Mouse (Mus musculus) heart, postnatal 0 days (tissue): ENCODE results near the gene Pou2f2. TPM values are rescaled to one million over a fixed set of nuclear protein-coding genes. Genes with fewer than 3 reads are reported as not detected.
"Not testable (repeated sequence)": the region's sequence is repeated elsewhere in the genome, so short reads cannot be mapped to it uniquely, and the experiment has no call there.

Experiments
- ATAC-seq: fragments of 200-750 bp; cut with Nextera tagmentation; 2 replicates; pipeline ENCODE4 v1.8.0; 2017; ENCODE audit warnings: low read depth, moderate number of reproducible peaks, moderate library complexity; ENCODE audit not compliant: insufficient read depth
- DNase-seq: peaks from one replicate; pipeline ENCODE4 v3.0.0-alpha.2; 2016; ENCODE audit warnings: low spot score
- H3K27ac ChIP-seq: fragments of 300-500 bp; sonication (generic); 2 replicates; pipeline ENCODE4 v1.5.1; 2014; ENCODE audit warnings: low read depth, mild to moderate bottlenecking
- H3K27me3 ChIP-seq: fragments of 300-500 bp; sonication (generic); 2 replicates; pipeline ENCODE4 v1.6.1; 2014; ENCODE audit warnings: low read length, mixed read lengths; ENCODE audit not compliant: control insufficient read depth, insufficient read depth
- H3K36me3 ChIP-seq: fragments of 300-500 bp; sonication (generic); replicated peaks from 2 replicates; pipeline ENCODE4 v1.6.1; 2014; ENCODE audit warnings: low read length, mixed read lengths; ENCODE audit not compliant: control insufficient read depth, insufficient read depth
- H3K4me1 ChIP-seq: fragments of 300-500 bp; sonication (generic); 2 replicates; pipeline ENCODE4 v1.6.1; 2014; ENCODE audit warnings: antibody characterized with exemption; ENCODE audit not compliant: control insufficient read depth, insufficient read depth
- H3K4me2 ChIP-seq: fragments of 300-500 bp; sonication (generic); 2 replicates; pipeline ENCODE4 v1.6.1; 2014; ENCODE audit warnings: low read depth, mild to moderate bottlenecking, low read length, moderate library complexity
- H3K4me3 ChIP-seq: fragments of 300-500 bp; sonication (generic); 2 replicates; pipeline ENCODE4 v1.5.1; 2014; ENCODE audit warnings: low read depth, low read length
- H3K9ac ChIP-seq: fragments of 300-500 bp; sonication (generic); replicated peaks from 2 replicates; pipeline ENCODE4 v1.6.1; 2014; ENCODE audit warnings: low read depth, low read length, mixed read lengths
- H3K9me3 ChIP-seq: fragments of 300-500 bp; sonication (generic); replicated peaks from 2 replicates; pipeline ENCODE4 v1.6.1; 2016; ENCODE audit warnings: low read length; ENCODE audit not compliant: control insufficient read depth
- CTCF ChIP-seq: IDR thresholded peaks from 2 replicates; pipeline ENCODE4 v1.5.1; 2016; ENCODE audit warnings: antibody characterized with exemption, control low read depth, low read depth
- EP300 ChIP-seq: IDR thresholded peaks from 2 replicates; pipeline ENCODE4 v1.6.1; 2016; ENCODE audit warnings: antibody characterized with exemption, low read depth
- WGBS: fragments of 180-500 bp; shearing (Covaris S2); extraction: QIAGEN DNeasy Blood & Tissue Kit; methylation state at CpG from one replicate; pipeline ENCODE4 v1.1.7; 2014; 5-methylcytosine and 5-hydroxymethylcytosine counted together
- microRNA-seq: library from miRNA; unstranded; fragments of <30 nt; microRNA quantifications from one replicate; pipeline ENCODE4, GENCODE M21; 2016
- polyA plus RNA-seq: library from polyadenylated mRNA; unstranded; fragments of >200 nt; fragmentation: Nextera tagmentation; extraction: Ambion mirVana; gene quantifications from 2 replicates; pipeline ENCODE4 v1.2.1, GENCODE M21; 2015
- total RNA-seq: library from RNA; depleted of rRNA; stranded (reverse); fragments of >200 nt; gene quantifications from 2 replicates; pipeline ENCODE4 v1.2.3, GENCODE M21; 2014; ENCODE audit warnings: low replicate concordance; rRNA removed

The Pou2f2 gene
- total and polyA plus RNA-seq, 2 experiments from 2014 or later = under 0.01 to 0.25 TPM

- no peak overlapping the region for H3K27ac ChIP-seq
- no peaks in the 10 kb centered on the region for H3K9me3 ChIP-seq
- ATAC-seq (no peak), DNase-seq (no peak)
- no peak overlapping the region for H3K4me3 ChIP-seq
- no peaks in the 10 kb centered on the region for H3K27me3 ChIP-seq
- 44% methylated on average over 16 of the region's 16 CpGs for WGBS
- peaks cover 5% of the 10 kb centered on the region for H3K4me1 ChIP-seq
- no peak overlapping the region for H3K9ac ChIP-seq
- H3K36me3 ChIP-seq = peaks cover 13% of the 10 kb centered on the region
- TF ChIP-seq EP300 = no peak
- H3K4me2 ChIP-seq = no peak overlapping the region
These were observed 130.1 kb downstream of the Pou2f2 start for GRCm38 (mm10) chr7:25049295-25049930.

DNA sequence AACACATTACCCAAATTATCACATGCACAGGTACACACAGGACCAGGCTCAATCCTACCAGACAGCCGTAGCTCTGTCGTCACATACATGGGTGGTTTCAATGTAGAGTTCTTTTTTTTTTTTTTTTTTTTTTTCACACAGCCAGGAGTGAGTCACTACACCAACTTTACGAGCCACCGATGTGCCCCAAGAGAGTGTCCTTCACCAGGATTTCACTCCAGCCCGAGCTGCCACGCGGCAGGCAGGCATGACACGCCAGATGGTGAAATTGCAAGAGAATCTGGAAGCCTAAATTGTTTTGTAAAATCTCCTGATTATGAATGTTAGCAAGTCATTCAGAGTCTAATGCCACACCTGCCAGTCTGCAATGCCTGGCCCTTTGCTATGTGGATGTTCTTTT is 132.2 kb downstream of the Pou2f2 start:
- H3K36me3 ChIP-seq = peaks cover 28% of the 10 kb centered on the region; the same call in 1 of the 2 replicates
- ATAC-seq (no peak), DNase-seq (no peak)
- 74% methylated on average over 8 of the region's 8 CpGs for WGBS
- H3K27me3 ChIP-seq = no peaks in the 10 kb centered on the region
- peaks cover 5% of the 10 kb centered on the region for H3K4me1 ChIP-seq
- H3K9me3 ChIP-seq = no peaks in the 10 kb centered on the region
- no peak overlapping the region for H3K4me2 ChIP-seq
- H3K27ac ChIP-seq = no peak overlapping the region
- H3K9ac ChIP-seq = no peak overlapping the region
- TF ChIP-seq EP300 (no peak), CTCF (no peak)
- H3K4me3 ChIP-seq = no peak overlapping the region

GRCm38 (mm10) chr7:25044599-25044998 is 134.9 kb downstream of the Pou2f2 start:
- H3K9ac ChIP-seq, H3K4me3 ChIP-seq, H3K9me3 ChIP-seq, H3K27me3 ChIP-seq, H3K4me2 ChIP-seq, H3K27ac ChIP-seq, ATAC-seq, H3K4me1 ChIP-seq, DNase-seq: not testable (repeated sequence)
- H3K36me3 ChIP-seq = peaks cover 24% of the 10 kb centered on the region; the same call in 1 of the 2 replicates
- 95% methylated on average over 7 of the region's 7 CpGs for WGBS

GRCm38 (mm10) chr7:25041921-25042320 is 137.6 kb downstream of the Pou2f2 start:
- H3K27me3 ChIP-seq = no peaks in the 10 kb centered on the region
- ATAC-seq (no peak), DNase-seq (no peak)
- WGBS = 80% methylated on average over 12 of the region's 12 CpGs
- H3K27ac ChIP-seq = no peak overlapping the region
- H3K4me3 ChIP-seq = no peak overlapping the region
- TF ChIP-seq EP300 (no peak), CTCF (no peak)
- H3K9me3 ChIP-seq = no peaks in the 10 kb centered on the region
- H3K4me1 ChIP-seq = no peaks in the 10 kb centered on the region
- peaks cover 24% of the 10 kb centered on the region; the same call in 1 of the 2 replicates for H3K36me3 ChIP-seq
- no peak overlapping the region for H3K4me2 ChIP-seq
- H3K9ac ChIP-seq = no peak overlapping the region

Small RNA genes within 50 kb of the gene (microRNA-seq; reads per million reads assigned to microRNA genes)
- gene Mir6537 (not detected), gene Mir7048 (not detected)

Other genes starting within 250 kb of the Pou2f2 start
- not detected in 2 replicates for gene Gm4881, start 235.2 kb downstream of the Pou2f2 start, total RNA-seq
- gene Gm4881, start 235.2 kb downstream of the Pou2f2 start, polyA plus RNA-seq = not detected in 2 replicates
- 609 and 633 TPM in 2 replicates for gene Rabac1, start 207.0 kb downstream of the Pou2f2 start, total RNA-seq
- gene Rabac1, start 207.0 kb downstream of the Pou2f2 start, polyA plus RNA-seq = 357 and 362 TPM in 2 replicates
- 0.04 TPM in 1 of 2 replicates, not detected in the other for gene Atp1a3, start 173.8 kb downstream of the Pou2f2 start, total RNA-seq
- 0.12 and 0.30 TPM in 2 replicates for gene Atp1a3, start 173.8 kb downstream of the Pou2f2 start, polyA plus RNA-seq
- 16.2 and 21.5 TPM in 2 replicates for gene Grik5, start 107.4 kb downstream of the Pou2f2 start, total RNA-seq
- gene Grik5, start 107.4 kb downstream of the Pou2f2 start, polyA plus RNA-seq = 1.5 and 1.6 TPM in 2 replicates
- gene Zfp574, start 107.2 kb downstream of the Pou2f2 start, total RNA-seq = 9.8 and 12.0 TPM in 2 replicates
- 11.2 and 11.6 TPM in 2 replicates for gene Zfp574, start 107.2 kb downstream of the Pou2f2 start, polyA plus RNA-seq
- 20.5 and 33.8 TPM in 2 replicates for gene Dedd2, start 40.9 kb upstream of the Pou2f2 start, total RNA-seq
- 9.5 and 11.0 TPM in 2 replicates for gene Dedd2, start 40.9 kb upstream of the Pou2f2 start, polyA plus RNA-seq
- 6.6 and 6.8 TPM in 2 replicates for gene Zfp526, start 41.7 kb upstream of the Pou2f2 start, total RNA-seq
- gene Zfp526, start 41.7 kb upstream of the Pou2f2 start, polyA plus RNA-seq = 1.2 and 1.4 TPM in 2 replicates
- 62.1 and 64.7 TPM in 2 replicates for gene Gsk3a, start 58.1 kb upstream of the Pou2f2 start, total RNA-seq
- 5.3 and 5.9 TPM in 2 replicates for gene Gsk3a, start 58.1 kb upstream of the Pou2f2 start, polyA plus RNA-seq
- 41.4 and 66.8 TPM in 2 replicates for gene Erf, start 71.0 kb upstream of the Pou2f2 start, total RNA-seq
- 6.5 and 7.0 TPM in 2 replicates for gene Erf, start 71.0 kb upstream of the Pou2f2 start, polyA plus RNA-seq
- gene Cic, start 88.0 kb upstream of the Pou2f2 start, total RNA-seq = 57.2 and 63.0 TPM in 2 replicates
- 15.7 and 16.9 TPM in 2 replicates for gene Cic, start 88.0 kb upstream of the Pou2f2 start, polyA plus RNA-seq
- gene Pafah1b3, start 118.3 kb upstream of the Pou2f2 start, total RNA-seq = 83.9 and 161 TPM in 2 replicates
- gene Pafah1b3, start 118.3 kb upstream of the Pou2f2 start, polyA plus RNA-seq = 57.3 and 61.5 TPM in 2 replicates
- gene Prr19, start 121.7 kb upstream of the Pou2f2 start, total RNA-seq = not detected in 2 replicates
- gene Prr19, start 121.7 kb upstream of the Pou2f2 start, polyA plus RNA-seq = not detected in 2 replicates
- gene Tmem145, start 126.4 kb upstream of the Pou2f2 start, total RNA-seq = not detected in 2 replicates
- not detected in 2 replicates for gene Tmem145, start 126.4 kb upstream of the Pou2f2 start, polyA plus RNA-seq
- gene Megf8, start 137.4 kb upstream of the Pou2f2 start, total RNA-seq = 17.7 and 22.5 TPM in 2 replicates
- 4.3 and 4.4 TPM in 2 replicates for gene Megf8, start 137.4 kb upstream of the Pou2f2 start, polyA plus RNA-seq
- not detected in 2 replicates for gene Cnfn, start 190.0 kb upstream of the Pou2f2 start, total RNA-seq
- not detected in 2 replicates for gene Cnfn, start 190.0 kb upstream of the Pou2f2 start, polyA plus RNA-seq
- 23.5 and 31.1 TPM in 2 replicates for gene Lipe, start 219.0 kb upstream of the Pou2f2 start, total RNA-seq
- 19.3 and 21.5 TPM in 2 replicates for gene Lipe, start 219.0 kb upstream of the Pou2f2 start, polyA plus RNA-seq
- not detected in 2 replicates for gene Cxcl17, start 233.2 kb upstream of the Pou2f2 start, total RNA-seq
- 0.42 and 1.1 TPM in 2 replicates for gene Cxcl17, start 233.2 kb upstream of the Pou2f2 start, polyA plus RNA-seq